Mouse (Mus musculus): ENCODE data around the gene Epor.

GRCm38 (mm10) chr9:21989230-21990110 is 26.2 kb upstream of the Epor start, which contains the start of gene Rgl3:
- no peak for TF ChIP-seq CTCF (IDR thresholded peaks at IDR 0.05; ENCODE audit: control insufficient read depth, insufficient read depth, low read length)
- TF ChIP-seq POLR2A (IDR thresholded peaks at IDR 0.05; ENCODE audit: borderline replicate concordance, control insufficient read depth, low read depth, low read length) = no peak
